22 mouse cellular contexts compared by ENCODE assay signal in the genomic region with DNA sequence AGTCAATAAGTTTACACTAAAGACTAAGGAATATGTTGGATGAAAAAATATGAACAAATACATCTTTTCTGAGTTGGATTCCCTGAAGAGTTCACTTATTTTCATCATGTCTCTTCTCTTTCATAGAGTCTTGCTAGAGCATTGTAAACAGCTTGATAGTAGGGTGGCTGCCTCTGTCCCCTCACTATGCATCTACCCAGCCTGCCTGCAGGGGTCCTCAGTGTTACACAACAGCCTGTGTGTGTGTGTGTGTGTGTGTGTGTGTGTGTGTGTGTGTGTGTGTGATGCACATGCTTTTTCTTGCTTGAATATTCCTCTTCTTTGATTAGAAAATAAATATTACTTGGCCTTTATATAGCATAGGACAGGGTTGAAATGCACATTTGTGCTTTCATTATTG.
DNase-seq lines count a peak whose midpoint lies in the region; ATAC-seq and TF ChIP-seq lines count a peak whose summit lies in the region.
"Had no signal": no experiment of that assay in that cellular context is flagged by ENCODE, and none has a peak within 500 bp of the region (broad histone marks: within the 10 kb centered on the region; RNA-seq: fewer than 3 reads in every experiment).

No protein-coding gene starts in this region.

- no peaks in the 10 kb centered on the region for H3K36me3 ChIP-seq in midbrain, postnatal 0 days (ENCODE audit: insufficient read depth, low read length)
- H3K36me3 ChIP-seq in midbrain, embryonic 11.5 days (ENCODE audit: control insufficient read depth, insufficient read depth, low read length), result no peaks in the 10 kb centered on the region
- H3K36me3 ChIP-seq: embryonic facial prominence, embryonic 15.5 days; heart, embryonic 12.5 days; hindbrain, embryonic 15.5 days; limb, embryonic 13.5 days; lung, embryonic 15.5 days; neural tube, embryonic 12.5 days had no signal

- no peak overlapping the region for H3K9ac ChIP-seq in midbrain, postnatal 0 days (replicated peaks; ENCODE audit: low read length, poor library complexity, severe bottlenecking)
- no peak overlapping the region for H3K9ac ChIP-seq in midbrain, embryonic 11.5 days (ENCODE audit: low read length)
- H3K9ac ChIP-seq: embryonic facial prominence, embryonic 15.5 days; heart, embryonic 12.5 days; hindbrain, embryonic 15.5 days; limb, embryonic 13.5 days; lung, embryonic 15.5 days; neural tube, embryonic 12.5 days had no signal

- no peak for ATAC-seq in midbrain, postnatal 0 days (ENCODE audit: low FRiP score)
- ATAC-seq in midbrain, embryonic 11.5 days (ENCODE audit: low FRiP score), result no peak

- TF ChIP-seq CTCF in layer of hippocampus, adult 2 months (conservative IDR thresholded peaks at IDR 0.05), result peak; percentile 32
- peak; percentile 50 for TF ChIP-seq CTCF in midbrain, postnatal 0 days (IDR thresholded peaks at IDR 0.05)

- H3K4me1 ChIP-seq in midbrain, postnatal 0 days (ENCODE audit: insufficient read depth, low read length), result no peaks in the 10 kb centered on the region
- H3K4me1 ChIP-seq in midbrain, embryonic 11.5 days (ENCODE audit: control insufficient read depth, insufficient read depth, low read length), result no peaks in the 10 kb centered on the region; the same call in 1 of the 2 replicates
- H3K4me1 ChIP-seq: embryonic facial prominence, embryonic 15.5 days; hindbrain, embryonic 15.5 days; neural tube, embryonic 12.5 days had no signal

- peak; percentile 61 for DNase-seq in heart, adult 11 months
- DNase-seq in heart, postnatal 4 days, result no peak
- DNase-seq in layer of hippocampus, adult 2 months (ENCODE audit: low spot score in 2 of 2), result no peak
- DNase-seq in layer of hippocampus, postnatal 14 days (ENCODE audit: low spot score in 2 of 2), result no peak
- DNase-seq in midbrain, postnatal 0 days (ENCODE audit: low spot score), result no peak
- DNase-seq in midbrain, embryonic 11.5 days (ENCODE audit: low spot score, missing footprints), result no peak
- DNase-seq in spleen, postnatal 10 days (ENCODE audit: low spot score in 2 of 2), result no peak
- no peak for DNase-seq in ovary, postnatal 36 days (ENCODE audit: low spot score)
- DNase-seq: adrenal gland, adult 2 months; cerebellum, adult 2 months; cerebellum, postnatal 36 days; gastrocnemius, adult 2 months; kidney, adult 11 months; right cerebral cortex, adult 18-20 months; thymus, postnatal 36 days had no signal

- no peak overlapping the region for H3K4me3 ChIP-seq in layer of hippocampus, adult 2 months
- H3K4me3 ChIP-seq in midbrain, postnatal 0 days (ENCODE audit: low read depth, low read length), result no peak overlapping the region
- H3K4me3 ChIP-seq in midbrain, embryonic 11.5 days (ENCODE audit: low read depth, low read length), result no peak overlapping the region
- H3K4me3 ChIP-seq: embryonic facial prominence, embryonic 15.5 days; gastrocnemius, adult 2 months; heart, embryonic 12.5 days; hindbrain, embryonic 15.5 days; limb, embryonic 13.5 days; lung, embryonic 15.5 days; megakaryocyte, embryonic 14.5 days; neural tube, embryonic 12.5 days had no signal

- H3K27me3 ChIP-seq in midbrain, postnatal 0 days (ENCODE audit: insufficient read depth, low read length), result no peaks in the 10 kb centered on the region
- no peaks in the 10 kb centered on the region for H3K27me3 ChIP-seq in midbrain, embryonic 11.5 days (ENCODE audit: control insufficient read depth, insufficient read depth, low read length)
- H3K27me3 ChIP-seq: embryonic facial prominence, embryonic 15.5 days; heart, embryonic 12.5 days; hindbrain, embryonic 15.5 days; limb, embryonic 13.5 days; lung, embryonic 15.5 days; neural tube, embryonic 12.5 days had no signal

- H3K27ac ChIP-seq in layer of hippocampus, adult 2 months, result peak overlapping the region; percentile 32; the same call in 1 of the 2 replicates
- no peak overlapping the region for H3K27ac ChIP-seq in midbrain, postnatal 0 days (ENCODE audit: low read depth, low read length)
- H3K27ac ChIP-seq in midbrain, embryonic 11.5 days (ENCODE audit: low read depth, low read length), result no peak overlapping the region
- H3K27ac ChIP-seq: embryonic facial prominence, embryonic 15.5 days; hindbrain, embryonic 15.5 days; limb, embryonic 13.5 days; lung, embryonic 15.5 days; neural tube, embryonic 12.5 days had no signal

- H3K9me3 ChIP-seq in midbrain, postnatal 0 days (ENCODE audit: low read length), result no peaks in the 10 kb centered on the region
- no peaks in the 10 kb centered on the region for H3K9me3 ChIP-seq in midbrain, embryonic 11.5 days (ENCODE audit: control insufficient read depth, low read length)
- H3K9me3 ChIP-seq: embryonic facial prominence, embryonic 15.5 days; heart, embryonic 12.5 days; hindbrain, embryonic 15.5 days; limb, embryonic 13.5 days; lung, embryonic 15.5 days; megakaryocyte, embryonic 14.5 days; neural tube, embryonic 12.5 days had no signal

- H3K4me2 ChIP-seq in midbrain, postnatal 0 days (ENCODE audit: low read depth, low read length, poor library complexity, severe bottlenecking), result no peak overlapping the region
- no peak overlapping the region for H3K4me2 ChIP-seq in midbrain, embryonic 11.5 days
- H3K4me2 ChIP-seq: embryonic facial prominence, embryonic 15.5 days; heart, embryonic 12.5 days; hindbrain, embryonic 15.5 days; limb, embryonic 13.5 days; lung, embryonic 15.5 days; neural tube, embryonic 12.5 days had no signal
